Mouse (Mus musculus): Measurements from ENCODE around the gene Rbfox1.

DNA sequence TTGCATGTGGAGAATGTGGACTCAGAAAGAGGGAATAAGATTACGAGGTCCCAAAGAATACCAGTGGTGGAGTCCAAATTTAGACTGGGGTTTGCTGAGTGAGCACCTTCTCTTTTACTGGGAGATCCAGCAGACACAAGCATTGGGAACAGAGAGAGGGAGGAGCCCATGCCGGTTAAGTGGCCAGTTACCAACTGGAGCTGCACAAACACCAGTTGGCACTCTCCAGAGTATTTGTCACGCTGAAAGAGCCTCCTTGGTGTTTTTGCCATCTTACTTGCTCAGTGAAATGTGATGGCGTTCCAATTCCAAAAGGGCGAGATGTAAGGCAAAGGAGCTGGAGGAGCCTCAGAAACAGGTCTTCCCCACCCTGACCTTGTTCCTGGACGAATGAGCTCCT, 1190.6 kb downstream of the Rbfox1 start:
- TF ChIP-seq POLR2A (IDR thresholded peaks at IDR 0.05; ENCODE audit: control insufficient read depth in 1 of 2, insufficient read depth in 1 of 2, low read depth in 1 of 2, low read length in 2 of 2, poor library complexity in 1 of 2) (no peak), CHD2 (IDR thresholded peaks at IDR 0.05; ENCODE audit: low read length) (no peak), CTCF (IDR thresholded peaks at IDR 0.05 in 2 of 3, conservative IDR thresholded peaks at IDR 0.05 in 1 of 3; ENCODE audit: control insufficient read depth in 1 of 3, insufficient read depth in 1 of 3, low read depth in 2 of 3, low read length in 3 of 3, poor library complexity in 1 of 3, severe bottlenecking in 1 of 3) (no peak), UBTF (IDR thresholded peaks at IDR 0.05; ENCODE audit: borderline replicate concordance, insufficient read depth, low read depth, low read length) (no peak), ELF1 (IDR thresholded peaks at IDR 0.05; ENCODE audit: low read depth, low read length) (no peak), EP300 (IDR thresholded peaks at IDR 0.05; ENCODE audit: low read depth in 1 of 2, low read length in 2 of 2) (no peak)
